Mouse (Mus musculus) neural tube, embryonic 14.5 days (tissue): ENCODE results near the gene Slc30a7. TPM values are rescaled to one million over a fixed set of nuclear protein-coding genes. Genes with fewer than 3 reads are reported as not detected.

Experiments used
- ATAC-seq: fragments of 200-750 bp; cut with Nextera tagmentation; 2 replicates; pipeline ENCODE4 v1.8.0; 2017; ENCODE audit warnings: low read depth, mild to moderate bottlenecking, moderate TSS enrichment, moderate library complexity
- H3K27ac ChIP-seq: fragments of 300-500 bp; sonication (generic); 2 replicates; pipeline ENCODE4 v1.5.1; 2014; ENCODE audit warnings: low read depth, mild to moderate bottlenecking, control low read depth, low read length, moderate library complexity, mixed read lengths
- H3K27me3 ChIP-seq: fragments of 300-500 bp; sonication (generic); 2 replicates; pipeline ENCODE4 v1.6.1; 2014; ENCODE audit warnings: low read length; ENCODE audit not compliant: control insufficient read depth, insufficient read depth
- H3K36me3 ChIP-seq: fragments of 300-500 bp; sonication (generic); 2 replicates; pipeline ENCODE4 v1.6.1; 2014; ENCODE audit warnings: low read length, mixed read lengths; ENCODE audit not compliant: control insufficient read depth, insufficient read depth
- H3K4me1 ChIP-seq: fragments of 300-500 bp; sonication (generic); 2 replicates; pipeline ENCODE4 v1.6.1; 2014; ENCODE audit warnings: low read length; ENCODE audit not compliant: control insufficient read depth, insufficient read depth
- H3K4me2 ChIP-seq: fragments of 300-500 bp; sonication (generic); 2 replicates; pipeline ENCODE4 v1.6.1; 2014; ENCODE audit warnings: mild to moderate bottlenecking, low read depth, low read length, control low read depth
- H3K4me3 ChIP-seq: fragments of 300-500 bp; sonication (generic); 2 replicates; pipeline ENCODE4 v1.5.1; 2014; ENCODE audit warnings: low read depth, low read length, control low read depth, mixed read lengths
- H3K9ac ChIP-seq: fragments of 300-500 bp; sonication (generic); replicated peaks from 2 replicates; pipeline ENCODE4 v1.6.1; 2014; ENCODE audit warnings: low read depth, mild to moderate bottlenecking, control low read depth, low read length, mixed read lengths
- H3K9me3 ChIP-seq: fragments of 300-500 bp; sonication (generic); 2 replicates; pipeline ENCODE4 v1.6.1; 2016; ENCODE audit warnings: low read length; ENCODE audit not compliant: control insufficient read depth
- WGBS: fragments of 180-500 bp; shearing (Covaris S2); extraction: QIAGEN DNeasy Blood & Tissue Kit; methylation state at CpG from one replicate; pipeline ENCODE4 v1.1.7; 2014; 5-methylcytosine and 5-hydroxymethylcytosine counted together
- polyA plus RNA-seq: library from polyadenylated mRNA; unstranded; fragments of >200 nt; fragmentation: Nextera tagmentation; extraction: Ambion mirVana; gene quantifications from 2 replicates; pipeline ENCODE4 v1.2.1, GENCODE M21; 2014

Slc30a7 gene
- polyA plus RNA-seq = 19.2 and 20.5 TPM in 2 replicates

- Histone ChIP-seq H3K9me3 (no peaks in the 10 kb centered on the region), H3K36me3 (no peaks in the 10 kb centered on the region), H3K9ac (peak within 1 kb of the TSS; percentile 77), H3K4me3 (peak within 1 kb of the TSS; percentile 58), H3K27ac (peak within 1 kb of the TSS; percentile 88), H3K27me3 (no peaks in the 10 kb centered on the region), H3K4me2 (peak within 1 kb of the TSS; percentile 98), H3K4me1 (peaks cover 21% of the 10 kb centered on the region)
- peak; percentile 92 for ATAC-seq
- WGBS = under 1% methylated on average over 66 of the region's 67 CpGs
These were observed at the start of gene Slc30a7, which contains the start of gene Extl2 for GRCm38 (mm10) chr3:116006978-116007940. Slc30a7 (minus strand) TSS chr3:116007406. Extl2 (plus strand) TSS chr3:116007462.

- H3K36me3 ChIP-seq = no peaks in the 10 kb centered on the region
- H3K27me3 ChIP-seq = no peaks in the 10 kb centered on the region
- no peaks in the 10 kb centered on the region for H3K4me1 ChIP-seq
- no peak overlapping the region for H3K4me3 ChIP-seq
- no peak overlapping the region for H3K9ac ChIP-seq
- WGBS = 51% methylated on average over 5 of the region's 5 CpGs
- ATAC-seq = no peak
- no peaks in the 10 kb centered on the region for H3K9me3 ChIP-seq
- no peak overlapping the region for H3K27ac ChIP-seq
- H3K4me2 ChIP-seq = no peak overlapping the region
These were observed 39.8 kb upstream of the Slc30a7 start for GRCm38 (mm10) chr3:116047034-116047433.

GRCm38 (mm10) chr3:116046000-116046399 lies 38.8 kb upstream of the Slc30a7 start:
- no peaks in the 10 kb centered on the region for H3K27me3 ChIP-seq
- no peaks in the 10 kb centered on the region for H3K4me1 ChIP-seq
- H3K36me3 ChIP-seq = no peaks in the 10 kb centered on the region
- H3K27ac ChIP-seq = no peak overlapping the region
- no peaks in the 10 kb centered on the region for H3K9me3 ChIP-seq
- ATAC-seq = no peak
- H3K4me2 ChIP-seq = no peak overlapping the region
- H3K4me3 ChIP-seq = no peak overlapping the region
- H3K9ac ChIP-seq = no peak overlapping the region
- WGBS = 77% methylated on average over 2 of the region's 2 CpGs

GRCm38 (mm10) chr3:116040776-116041175 lies 33.6 kb upstream of the Slc30a7 start:
- no peaks in the 10 kb centered on the region for H3K4me1 ChIP-seq
- no peak overlapping the region for H3K27ac ChIP-seq
- no peaks in the 10 kb centered on the region for H3K27me3 ChIP-seq
- WGBS = 83% methylated on average over 3 of the region's 3 CpGs
- H3K4me2 ChIP-seq = no peak overlapping the region
- no peak overlapping the region for H3K4me3 ChIP-seq
- no peaks in the 10 kb centered on the region for H3K36me3 ChIP-seq
- no peaks in the 10 kb centered on the region for H3K9me3 ChIP-seq
- no peak overlapping the region for H3K9ac ChIP-seq
- no peak for ATAC-seq

- 57% methylated on average over 3 of the region's 3 CpGs for WGBS
- no peak overlapping the region for H3K4me3 ChIP-seq
- H3K4me1 ChIP-seq = no peaks in the 10 kb centered on the region
- no peak overlapping the region for H3K4me2 ChIP-seq
- no peaks in the 10 kb centered on the region for H3K27me3 ChIP-seq
- no peak overlapping the region for H3K27ac ChIP-seq
- no peak overlapping the region for H3K9ac ChIP-seq
- H3K9me3 ChIP-seq = no peaks in the 10 kb centered on the region
- ATAC-seq = peak; percentile 58; the same call in 1 of the 2 replicates
- no peaks in the 10 kb centered on the region for H3K36me3 ChIP-seq
These were observed 26.6 kb upstream of the Slc30a7 start for GRCm38 (mm10) chr3:116033871-116034222.

- H3K9me3 ChIP-seq = no peaks in the 10 kb centered on the region
- no peak overlapping the region for H3K4me3 ChIP-seq
- no peaks in the 10 kb centered on the region for H3K4me1 ChIP-seq
- H3K36me3 ChIP-seq = no peaks in the 10 kb centered on the region
- H3K27me3 ChIP-seq = no peaks in the 10 kb centered on the region
- no peak overlapping the region for H3K9ac ChIP-seq
- no peak overlapping the region for H3K27ac ChIP-seq
- WGBS = 52% methylated on average over 6 of the region's 6 CpGs
- ATAC-seq = no peak
- H3K4me2 ChIP-seq = no peak overlapping the region
These were observed 26.1 kb upstream of the Slc30a7 start for GRCm38 (mm10) chr3:116033218-116033870.

- Histone ChIP-seq H3K9me3 (no peaks in the 10 kb centered on the region), H3K9ac (no peak overlapping the region), H3K27me3 (no peaks in the 10 kb centered on the region), H3K36me3 (no peaks in the 10 kb centered on the region), H3K27ac (no peak overlapping the region), H3K4me2 (no peak overlapping the region), H3K4me1 (no peaks in the 10 kb centered on the region), H3K4me3 (no peak overlapping the region)
- ATAC-seq = peak; percentile 26; the same call in 1 of the 2 replicates
- 70% methylated on average over 11 of the region's 11 CpGs for WGBS
These were observed 23.1 kb upstream of the Slc30a7 start for GRCm38 (mm10) chr3:116030152-116030788.

- WGBS = 90% methylated on average over 20 of the region's 20 CpGs
- H3K4me1 ChIP-seq = no peaks in the 10 kb centered on the region
- H3K27ac ChIP-seq = no peak overlapping the region
- no peaks in the 10 kb centered on the region for H3K27me3 ChIP-seq
- no peaks in the 10 kb centered on the region for H3K36me3 ChIP-seq
- no peak overlapping the region for H3K9ac ChIP-seq
- no peak for ATAC-seq
- H3K4me2 ChIP-seq = no peak overlapping the region
- H3K4me3 ChIP-seq = no peak overlapping the region
- no peaks in the 10 kb centered on the region for H3K9me3 ChIP-seq
These were observed 19.8 kb upstream of the Slc30a7 start for GRCm38 (mm10) chr3:116026996-116027395.
